Mouse (Mus musculus) embryo, embryonic 10 days (tissue): Measurements from ENCODE around the gene Fus.
"Not testable (repeated sequence)": the region's sequence is repeated elsewhere in the genome, so short reads cannot be mapped to it uniquely, and the experiment has no call there.

ENCODE experiments used
- DNase-seq: peaks from one replicate; pipeline ENCODE4 v3.0.0-alpha.2; 2015; ENCODE audit warnings: low spot score

The Fus gene

GRCm38 (mm10) chr7:128004487-128005362 lies 37.5 kb downstream of the Fus start:
- peak; percentile 35 for DNase-seq

DNA sequence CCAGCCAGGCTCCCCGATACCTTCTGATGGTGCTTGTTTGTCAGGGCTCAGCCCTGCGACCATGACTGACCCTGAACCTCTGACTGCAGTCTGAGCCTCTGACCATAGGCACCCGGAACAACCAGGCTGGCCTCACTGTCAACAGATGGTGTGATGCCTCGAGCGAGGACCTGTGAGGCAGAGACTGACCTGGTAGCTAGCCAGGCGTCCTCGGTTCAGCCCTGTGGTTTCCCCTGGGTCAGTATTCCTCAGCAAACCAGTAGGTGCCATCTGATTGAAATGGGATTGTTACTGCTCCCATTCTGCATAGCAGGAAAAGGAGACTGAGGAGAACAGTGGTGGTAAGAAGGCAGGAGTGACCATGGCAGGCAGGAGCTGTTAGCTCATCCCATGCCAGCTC lies 38.9 kb downstream of the Fus start:
- no peak for DNase-seq

- DNase-seq, result peak; percentile 46
Measured at GRCm38 (mm10) chr7:128009715-128010340, 42.6 kb downstream of the Fus start.

DNA sequence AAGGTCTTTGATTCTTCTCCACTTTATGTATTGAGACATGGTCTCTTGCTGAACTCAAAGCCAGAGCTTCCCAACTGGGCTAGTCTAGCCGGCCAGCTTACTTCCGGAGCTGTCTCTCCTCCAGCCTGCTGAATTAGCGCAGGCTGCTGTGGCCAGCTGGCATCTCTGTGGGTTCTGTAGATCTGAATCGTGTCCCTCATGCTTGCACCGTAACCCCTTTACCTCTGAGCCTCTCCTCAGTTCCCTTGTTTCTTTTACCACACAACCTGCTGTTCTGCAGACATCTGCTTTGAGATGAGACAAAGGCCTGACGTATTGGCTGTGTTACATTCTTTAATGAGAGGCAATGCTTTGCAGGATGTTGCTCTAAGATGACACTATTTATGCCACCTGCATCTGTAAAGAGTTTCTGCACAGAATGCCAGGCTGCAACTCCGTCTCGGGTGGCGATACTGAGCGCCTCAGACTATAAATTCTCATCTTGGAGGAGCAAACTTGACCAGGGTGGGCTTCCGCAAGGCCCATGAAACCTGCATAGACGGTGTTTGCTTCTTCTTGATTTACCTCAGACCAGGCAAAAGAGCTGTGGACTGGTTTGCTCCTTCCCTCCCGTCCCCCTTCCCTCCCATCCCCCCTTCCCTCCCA lies 45.0 kb downstream of the Fus start:
- DNase-seq, result no peak

- DNase-seq, result no peak
Measured at GRCm38 (mm10) chr7:128013116-128013515, 45.9 kb downstream of the Fus start.

DNA sequence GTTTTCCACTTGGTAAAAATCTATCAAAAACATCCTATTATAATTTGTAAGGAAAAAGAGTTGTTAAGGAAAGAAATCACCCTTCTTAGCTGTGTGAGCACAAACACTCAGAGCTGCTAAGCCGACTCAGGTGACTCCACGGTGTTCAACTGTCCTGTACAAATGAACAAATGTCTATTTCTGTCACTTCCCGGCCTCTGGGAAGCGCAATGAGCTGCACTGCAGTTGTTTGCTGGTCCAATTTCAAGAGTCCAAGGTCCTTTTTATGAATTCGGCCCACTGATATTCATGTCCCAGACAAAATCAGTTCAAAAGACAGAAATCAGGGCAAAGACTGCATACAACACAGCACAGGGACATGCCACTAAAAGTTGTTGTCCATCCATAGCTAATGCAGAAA lies 48.9 kb downstream of the Fus start:
- not testable (repeated sequence) for DNase-seq

DNA sequence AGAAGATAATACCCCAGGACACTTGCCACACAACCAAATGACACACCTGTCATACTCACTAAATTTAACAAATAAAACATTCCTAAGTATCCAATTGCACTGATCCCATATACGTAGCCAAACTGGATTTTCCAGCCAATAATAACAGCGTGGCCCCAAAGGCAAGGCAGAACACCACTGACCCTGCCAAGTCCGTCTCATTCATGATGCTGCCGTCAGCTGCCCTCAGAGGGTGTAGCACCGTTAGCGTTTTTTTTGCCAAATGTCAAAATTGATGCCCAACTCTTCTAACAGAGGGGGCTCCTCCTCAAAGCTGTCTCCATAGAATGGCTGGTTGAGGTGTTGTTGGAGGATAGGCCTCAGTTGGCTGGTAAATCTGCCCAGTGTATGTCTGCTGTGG lies 49.4 kb downstream of the Fus start:
- no peak for DNase-seq

DNA sequence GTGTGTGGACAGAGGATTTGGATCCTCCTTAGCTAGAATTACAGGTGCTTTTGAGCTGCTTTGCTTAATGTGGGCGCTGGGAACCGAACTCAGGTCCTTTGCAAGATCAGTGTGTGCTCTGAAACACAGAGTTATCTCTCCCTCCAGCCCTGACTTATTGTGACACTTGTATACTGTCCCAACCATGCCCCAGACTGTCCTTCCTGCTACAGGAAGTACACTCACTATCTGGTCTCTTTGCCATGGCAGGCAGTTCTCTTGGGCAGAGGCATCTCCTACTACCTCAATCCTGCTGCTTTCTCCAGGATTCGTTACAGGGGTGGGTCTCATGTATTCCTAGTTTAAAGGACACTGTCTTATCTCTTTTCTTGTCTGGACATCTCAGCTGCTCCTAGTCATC lies 51.0 kb downstream of the Fus start:
- no peak for DNase-seq

GRCm38 (mm10) chr7:128019187-128019586 lies 51.9 kb downstream of the Fus start:
- DNase-seq, result no peak

DNA sequence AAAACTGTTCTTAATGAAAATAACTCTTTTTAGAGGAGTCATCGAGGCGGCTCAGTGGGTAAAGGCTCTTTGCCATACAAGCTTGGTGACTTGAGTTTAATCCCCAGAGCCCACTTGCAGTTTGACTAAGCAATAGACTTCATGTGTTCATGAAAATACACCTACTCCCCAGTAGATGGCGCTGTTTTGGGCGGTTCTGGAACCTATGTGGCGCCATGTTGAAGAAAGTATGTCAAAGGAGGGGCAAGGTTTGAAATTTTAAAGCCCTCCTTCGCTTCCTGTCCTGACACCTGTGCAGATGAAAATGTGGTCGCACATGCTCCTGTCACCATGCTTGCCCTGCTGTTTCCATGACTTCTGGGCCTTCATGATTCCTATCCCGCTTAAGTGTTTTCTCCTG lies 55.7 kb downstream of the Fus start:
- DNase-seq, result peak; percentile 33

DNA sequence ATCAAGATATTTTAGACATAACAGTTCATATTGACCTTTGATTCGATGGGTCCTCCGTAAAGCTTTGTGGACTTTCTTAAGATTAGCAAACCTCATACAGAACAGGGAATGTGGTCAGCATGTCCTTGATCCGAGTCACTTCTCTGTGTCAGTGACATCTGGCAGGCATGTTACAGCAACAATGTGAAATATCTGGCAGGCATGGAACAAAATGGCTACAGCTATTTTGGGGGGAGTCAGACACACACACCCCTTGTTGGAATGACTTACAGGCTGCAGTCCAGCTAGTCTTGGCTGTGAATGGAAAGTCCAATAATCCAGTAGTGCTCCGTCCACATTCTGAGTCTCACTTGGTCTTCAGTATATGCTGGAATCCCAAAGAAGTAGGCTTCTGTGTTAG lies 56.3 kb downstream of the Fus start:
- DNase-seq, result no peak

DNA sequence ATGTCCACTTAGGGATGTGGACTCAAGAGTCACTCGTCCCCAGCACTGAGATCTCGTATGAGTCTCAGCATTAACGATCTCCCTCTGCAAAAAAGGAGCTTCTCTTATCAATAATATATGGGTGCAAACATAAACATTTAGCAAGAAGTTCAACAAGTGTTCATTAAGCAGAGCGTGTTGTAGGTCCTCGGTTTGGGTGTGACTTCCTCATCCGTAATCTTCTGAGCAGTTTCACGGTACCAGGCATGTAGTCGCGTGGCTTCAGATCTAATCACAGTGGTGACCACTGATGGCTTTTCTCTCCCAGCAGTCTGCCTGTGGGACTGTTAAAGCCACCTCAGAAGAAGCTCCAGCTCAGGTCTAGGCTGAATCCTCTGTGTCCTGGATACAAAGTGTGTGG lies 57.1 kb downstream of the Fus start:
- no peak for DNase-seq

- no peak for DNase-seq
Measured at GRCm38 (mm10) chr7:128024932-128025331, 57.7 kb downstream of the Fus start.

DNA sequence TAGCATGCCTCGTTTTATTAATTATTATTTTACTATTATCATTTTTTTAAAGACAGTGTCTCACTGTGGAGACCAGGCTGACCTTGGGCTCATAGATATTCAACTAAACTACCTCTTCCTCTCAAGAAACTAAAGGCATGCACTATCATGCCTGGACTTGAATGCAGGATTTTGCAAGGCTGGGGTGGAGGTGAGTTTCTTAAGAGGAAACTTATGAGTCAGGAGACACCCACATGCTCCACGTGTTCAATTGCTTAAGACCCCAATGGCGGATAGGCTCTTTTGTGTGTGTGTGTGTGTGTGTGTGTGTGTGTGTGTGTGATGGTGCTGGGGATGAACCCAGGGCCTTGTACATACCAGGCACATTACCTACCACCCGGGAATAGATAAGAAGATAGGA lies 58.1 kb downstream of the Fus start:
- DNase-seq, result no peak

- DNase-seq, result peak; percentile 81
Measured at GRCm38 (mm10) chr7:128031403-128031976, 64.2 kb downstream of the Fus start.

DNA sequence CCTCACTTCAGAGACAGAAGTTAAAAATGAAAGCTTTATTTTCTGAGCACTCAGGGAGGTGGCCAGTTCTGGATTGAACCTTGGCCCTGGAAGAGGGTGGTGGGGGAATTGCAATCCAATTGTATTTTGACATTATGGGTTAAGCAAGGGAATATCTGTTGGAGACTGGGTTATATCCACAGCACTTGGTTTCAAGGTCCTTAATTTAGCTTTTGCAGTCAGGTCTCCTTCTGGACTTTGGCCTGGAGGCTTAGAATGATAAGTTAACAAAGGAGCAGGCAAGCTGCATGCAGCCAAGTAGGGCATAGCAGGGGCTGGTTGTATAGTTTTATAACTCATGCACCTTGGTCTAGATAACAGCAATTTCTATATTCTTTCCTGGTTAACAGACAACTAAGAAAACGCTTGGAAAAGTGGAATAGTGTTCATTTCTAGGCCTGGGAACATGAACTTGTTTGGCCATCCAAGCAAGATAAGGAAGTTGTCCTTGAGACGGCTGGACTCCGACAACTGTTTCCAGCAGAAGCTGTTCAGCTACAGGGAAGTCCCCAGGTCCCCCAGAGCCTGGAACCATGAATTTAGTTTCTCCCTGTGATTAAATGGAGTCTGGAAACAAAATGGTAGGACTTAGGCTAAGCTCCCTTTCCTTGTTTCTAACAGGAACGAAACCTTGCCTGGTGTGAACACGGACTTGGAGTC lies 65.2 kb downstream of the Fus start:
- no peak for DNase-seq

- no peak for DNase-seq
Measured at GRCm38 (mm10) chr7:128032989-128033293, 65.7 kb downstream of the Fus start.

DNA sequence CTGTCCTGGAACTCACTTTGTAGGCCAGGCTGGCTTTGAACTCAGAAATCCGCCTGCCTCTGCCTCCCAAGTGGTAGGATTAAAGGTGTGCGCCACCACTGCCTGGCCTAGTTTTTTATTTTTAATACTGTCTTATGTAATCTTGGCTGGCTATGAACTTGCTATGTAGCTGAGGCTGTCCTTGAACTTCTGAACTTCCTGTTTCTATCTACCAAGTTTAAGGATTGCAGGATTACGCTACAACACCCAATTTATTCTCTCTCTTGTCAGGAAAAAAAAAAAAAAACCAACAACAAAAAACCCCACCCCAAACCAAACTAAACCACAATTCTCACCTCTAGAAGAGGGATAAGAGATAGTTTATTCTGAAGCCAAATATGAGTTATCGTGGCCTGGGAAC lies 66.4 kb downstream of the Fus start:
- no peak for DNase-seq
